Mouse (Mus musculus): ENCODE measurements around the gene Zfp386. TPM values are rescaled to one million over a fixed set of nuclear protein-coding genes. Genes with fewer than 3 reads are reported as not detected.
"Not testable (repeated sequence)": the region's sequence is repeated elsewhere in the genome, so short reads cannot be mapped to it uniquely, and the experiment has no call there.

The Zfp386 gene
- total RNA-seq (2021): 10 to 100 TPM; 44.5 to 45.4 TPM
- long read RNA-seq, transcript Zfp386-201 (3 exons, 1,958 nt): major isoform, 29 of 37 reads
- long read RNA-seq, partial matches to known transcripts: 0 of 37 reads
- long read RNA-seq, other reads (novel, unspliced or antisense): 8 of 37 reads

- peak; percentile 99 for DNase-seq (ENCODE audit: low spot score in 2 of 2)
These were observed at the start of gene Zfp386 for GRCm38 (mm10) chr12:116047440-116048377. Gene Zfp386, plus strand, starts transcription at chr12:116047724.

GRCm38 (mm10) chr12:115999784-116000183 lies 47.7 kb upstream of the Zfp386 start:
- DNase-seq (ENCODE audit: low spot score in 2 of 2): not testable (repeated sequence)

- DNase-seq (ENCODE audit: low spot score in 2 of 2): not testable (repeated sequence)
These were observed 44.6 kb upstream of the Zfp386 start for GRCm38 (mm10) chr12:116002946-116003345.

- no peak for DNase-seq (ENCODE audit: low spot score in 2 of 2)
These were observed 36.7 kb upstream of the Zfp386 start for GRCm38 (mm10) chr12:116010812-116011211.

GRCm38 (mm10) chr12:116028095-116028494 lies 19.4 kb upstream of the Zfp386 start:
- DNase-seq (ENCODE audit: low spot score in 2 of 2): no peak

GRCm38 (mm10) chr12:116035346-116035745 lies 12.2 kb upstream of the Zfp386 start:
- DNase-seq (ENCODE audit: low spot score in 2 of 2): no peak

- no peak for DNase-seq (ENCODE audit: low spot score in 2 of 2)
These were observed 2.7 kb upstream of the Zfp386 start for GRCm38 (mm10) chr12:116044785-116045184.

GRCm38 (mm10) chr12:116048766-116049165 lies 1.2 kb downstream of the Zfp386 start:
- DNase-seq (ENCODE audit: low spot score in 2 of 2): no peak

GRCm38 (mm10) chr12:116049236-116049635 lies 1.7 kb downstream of the Zfp386 start:
- no peak for DNase-seq (ENCODE audit: low spot score in 2 of 2)

- no peak for DNase-seq (ENCODE audit: low spot score in 2 of 2)
These were observed 2.2 kb downstream of the Zfp386 start for GRCm38 (mm10) chr12:116049701-116050100.

- DNase-seq (ENCODE audit: low spot score in 2 of 2): no peak
These were observed 6.8 kb downstream of the Zfp386 start for GRCm38 (mm10) chr12:116054342-116054741.

- DNase-seq (ENCODE audit: low spot score in 2 of 2): no peak
These were observed 8.6 kb downstream of the Zfp386 start for GRCm38 (mm10) chr12:116056112-116056511.

- no peak for DNase-seq (ENCODE audit: low spot score in 2 of 2)
These were observed 14.2 kb downstream of the Zfp386 start for GRCm38 (mm10) chr12:116061561-116062193.

- no peak for DNase-seq (ENCODE audit: low spot score in 2 of 2)
These were observed 14.7 kb downstream of the Zfp386 start for GRCm38 (mm10) chr12:116062194-116062583.

GRCm38 (mm10) chr12:116063020-116063419 lies 15.5 kb downstream of the Zfp386 start:
- DNase-seq (ENCODE audit: low spot score in 2 of 2): peak in 1 of 2 experiments; percentile 8

GRCm38 (mm10) chr12:116071023-116071422 lies 23.5 kb downstream of the Zfp386 start:
- DNase-seq (ENCODE audit: low spot score in 2 of 2): peak; percentile 55 to 76

- DNase-seq (ENCODE audit: low spot score in 2 of 2): peak; percentile 37 to 54
These were observed 29.7 kb downstream of the Zfp386 start, which contains the start of gene Vipr2 for GRCm38 (mm10) chr12:116077074-116077854. Gene Vipr2, plus strand, starts transcription at chr12:116077726.

- no peak for DNase-seq (ENCODE audit: low spot score in 2 of 2)
These were observed 30.4 kb downstream of the Zfp386 start for GRCm38 (mm10) chr12:116077855-116078366.

GRCm38 (mm10) chr12:116083125-116083524 lies 35.6 kb downstream of the Zfp386 start:
- no peak for DNase-seq (ENCODE audit: low spot score in 2 of 2)

GRCm38 (mm10) chr12:116084294-116084693 lies 36.8 kb downstream of the Zfp386 start:
- DNase-seq (ENCODE audit: low spot score in 2 of 2): no peak

All from layer of hippocampus, postnatal 10 days (tissue).